Mouse (Mus musculus): ENCODE results near the gene Leap2. TPM values are rescaled to one million over a fixed set of nuclear protein-coding genes. Genes with fewer than 3 reads are reported as not detected.
A peak's percentile ranks its signal among the peaks of the same experiment; 100 is the strongest.

The Leap2 gene
- polyA plus RNA-seq, 1 experiment from 2014 or later = 0.34 TPM

GRCm38 (mm10) chr11:53457372-53457954 lies 34.5 kb upstream of the Leap2 start:
- no peak overlapping the region for H3K27ac ChIP-seq (ENCODE audit: low read length)
- H3K27me3 ChIP-seq (ENCODE audit: insufficient read depth, low read length) = peaks cover 11% of the 10 kb centered on the region
- peaks cover 17% of the 10 kb centered on the region for H3K4me1 ChIP-seq (ENCODE audit: insufficient read depth, low read length)
- H3K4me2 ChIP-seq (replicated peaks; ENCODE audit: low read depth, low read length) = peak overlapping the region; percentile 92
- peak overlapping the region; percentile 70 for H3K9ac ChIP-seq (replicated peaks; ENCODE audit: low read length)
- WGBS = 5% methylated on average over 29 of the region's 29 CpGs
- peak; percentile 32 for ATAC-seq (ENCODE audit: low FRiP score, low TSS enrichment)
- H3K9me3 ChIP-seq (ENCODE audit: low read length) = no peaks in the 10 kb centered on the region
- H3K4me3 ChIP-seq (ENCODE audit: low read length) = peak overlapping the region; percentile 62
- H3K36me3 ChIP-seq (ENCODE audit: insufficient read depth, low read length) = no peaks in the 10 kb centered on the region

- Histone ChIP-seq H3K4me1 (ENCODE audit: insufficient read depth, low read length) (peaks cover 10% of the 10 kb centered on the region), H3K4me3 (ENCODE audit: low read length) (peak within 1 kb of the TSS; percentile 62), H3K27me3 (ENCODE audit: insufficient read depth, low read length) (0 out of 2 replicates have a peak, but pooled peaks cover 6% of the 10 kb centered on the region), H3K36me3 (ENCODE audit: insufficient read depth, low read length) (no peaks in the 10 kb centered on the region), H3K4me2 (replicated peaks; ENCODE audit: low read depth, low read length) (peak within 1 kb of the TSS; percentile 92), H3K27ac (ENCODE audit: low read length) (no peak within 1 kb of the TSS), H3K9me3 (ENCODE audit: low read length) (no peaks in the 10 kb centered on the region), H3K9ac (replicated peaks; ENCODE audit: low read length) (peak within 1 kb of the TSS; percentile 70)
- ATAC-seq (ENCODE audit: low FRiP score, low TSS enrichment) = peak; percentile 87
- 2% methylated on average over 41 of the region's 42 CpGs for WGBS
These were observed 33.8 kb upstream of the Leap2 start, which contains the start of the genes Gm10447 and Shroom1 for GRCm38 (mm10) chr11:53456474-53457371. Gene Gm10447, minus strand, starts transcription at chr11:53457110. Gene Shroom1, plus strand, starts transcription at chr11:53457205.

GRCm38 (mm10) chr11:53453031-53453430 lies 30.1 kb upstream of the Leap2 start:
- WGBS = 91% methylated on average over 5 of the region's 5 CpGs
- H3K4me2 ChIP-seq (replicated peaks; ENCODE audit: low read depth, low read length) = no peak overlapping the region

GRCm38 (mm10) chr11:53452396-53452795 lies 29.4 kb upstream of the Leap2 start:
- H3K36me3 ChIP-seq (ENCODE audit: insufficient read depth, low read length) = no peaks in the 10 kb centered on the region
- 94% methylated on average over 9 of the region's 9 CpGs for WGBS

More at GRCm38 (mm10) chr11:53453031-53453430, 30.1 kb upstream of the Leap2 start:
- Histone ChIP-seq H3K9me3 (ENCODE audit: low read length) (no peaks in the 10 kb centered on the region), H3K9ac (replicated peaks; ENCODE audit: low read length) (no peak overlapping the region), H3K27me3 (ENCODE audit: insufficient read depth, low read length) (0 out of 2 replicates have a peak, but pooled peaks cover 1% of the 10 kb centered on the region), H3K27ac (ENCODE audit: low read length) (no peak overlapping the region), H3K4me1 (ENCODE audit: insufficient read depth, low read length) (peaks cover 6% of the 10 kb centered on the region; the same call in 1 of the 2 replicates), H3K4me3 (ENCODE audit: low read length) (no peak overlapping the region), H3K36me3 (ENCODE audit: insufficient read depth, low read length) (no peaks in the 10 kb centered on the region)
- no peak for ATAC-seq (ENCODE audit: low FRiP score, low TSS enrichment)

GRCm38 (mm10) chr11:53451361-53451760 lies 28.4 kb upstream of the Leap2 start:
- 55% methylated on average over 2 of the region's 2 CpGs for WGBS

More at GRCm38 (mm10) chr11:53452396-53452795, 29.4 kb upstream of the Leap2 start:
- Histone ChIP-seq H3K4me2 (replicated peaks; ENCODE audit: low read depth, low read length) (no peak overlapping the region), H3K9me3 (ENCODE audit: low read length) (no peaks in the 10 kb centered on the region), H3K4me3 (ENCODE audit: low read length) (no peak overlapping the region), H3K4me1 (ENCODE audit: insufficient read depth, low read length) (peaks cover 3% of the 10 kb centered on the region; the same call in 1 of the 2 replicates), H3K27ac (ENCODE audit: low read length) (no peak overlapping the region), H3K27me3 (ENCODE audit: insufficient read depth, low read length) (no peaks in the 10 kb centered on the region), H3K9ac (replicated peaks; ENCODE audit: low read length) (no peak overlapping the region)
- ATAC-seq (ENCODE audit: low FRiP score, low TSS enrichment) = no peak

GRCm38 (mm10) chr11:53450070-53450705 lies 27.2 kb upstream of the Leap2 start:
- H3K27ac ChIP-seq (ENCODE audit: low read length) = no peak overlapping the region
- ATAC-seq (ENCODE audit: low FRiP score, low TSS enrichment) = no peak

More at GRCm38 (mm10) chr11:53451361-53451760, 28.4 kb upstream of the Leap2 start:
- H3K36me3 ChIP-seq (ENCODE audit: insufficient read depth, low read length) = no peaks in the 10 kb centered on the region
- H3K4me1 ChIP-seq (ENCODE audit: insufficient read depth, low read length) = no peaks in the 10 kb centered on the region
- H3K27me3 ChIP-seq (ENCODE audit: insufficient read depth, low read length) = no peaks in the 10 kb centered on the region
- no peaks in the 10 kb centered on the region for H3K9me3 ChIP-seq (ENCODE audit: low read length)
- no peak overlapping the region for H3K27ac ChIP-seq (ENCODE audit: low read length)
- H3K4me3 ChIP-seq (ENCODE audit: low read length) = no peak overlapping the region
- no peak overlapping the region for H3K9ac ChIP-seq (replicated peaks; ENCODE audit: low read length)
- no peak for ATAC-seq (ENCODE audit: low FRiP score, low TSS enrichment)
- no peak overlapping the region for H3K4me2 ChIP-seq (replicated peaks; ENCODE audit: low read depth, low read length)

GRCm38 (mm10) chr11:53448529-53448928 lies 25.6 kb upstream of the Leap2 start:
- Histone ChIP-seq H3K4me2 (replicated peaks; ENCODE audit: low read depth, low read length) (no peak overlapping the region), H3K9me3 (ENCODE audit: low read length) (no peaks in the 10 kb centered on the region), H3K4me3 (ENCODE audit: low read length) (no peak overlapping the region), H3K4me1 (ENCODE audit: insufficient read depth, low read length) (no peaks in the 10 kb centered on the region), H3K27ac (ENCODE audit: low read length) (no peak overlapping the region), H3K27me3 (ENCODE audit: insufficient read depth, low read length) (no peaks in the 10 kb centered on the region), H3K36me3 (ENCODE audit: insufficient read depth, low read length) (no peaks in the 10 kb centered on the region), H3K9ac (replicated peaks; ENCODE audit: low read length) (no peak overlapping the region)
- 78% methylated on average over 1 of the region's 1 CpGs for WGBS
- no peak for ATAC-seq (ENCODE audit: low FRiP score, low TSS enrichment)

More at GRCm38 (mm10) chr11:53450070-53450705, 27.2 kb upstream of the Leap2 start:
- H3K4me1 ChIP-seq (ENCODE audit: insufficient read depth, low read length) = no peaks in the 10 kb centered on the region
- no peaks in the 10 kb centered on the region for H3K36me3 ChIP-seq (ENCODE audit: insufficient read depth, low read length)
- H3K4me2 ChIP-seq (replicated peaks; ENCODE audit: low read depth, low read length) = no peak overlapping the region
- no peak overlapping the region for H3K9ac ChIP-seq (replicated peaks; ENCODE audit: low read length)
- no peak overlapping the region for H3K4me3 ChIP-seq (ENCODE audit: low read length)
- no peaks in the 10 kb centered on the region for H3K9me3 ChIP-seq (ENCODE audit: low read length)
- no peaks in the 10 kb centered on the region for H3K27me3 ChIP-seq (ENCODE audit: insufficient read depth, low read length)
- WGBS = 30% methylated on average over 14 of the region's 15 CpGs

GRCm38 (mm10) chr11:53447996-53448395 lies 25.0 kb upstream of the Leap2 start:
- ATAC-seq (ENCODE audit: low FRiP score, low TSS enrichment) = no peak
- Histone ChIP-seq H3K9me3 (ENCODE audit: low read length) (no peaks in the 10 kb centered on the region), H3K36me3 (ENCODE audit: insufficient read depth, low read length) (no peaks in the 10 kb centered on the region), H3K4me3 (ENCODE audit: low read length) (no peak overlapping the region), H3K4me1 (ENCODE audit: insufficient read depth, low read length) (no peaks in the 10 kb centered on the region), H3K27ac (ENCODE audit: low read length) (no peak overlapping the region), H3K27me3 (ENCODE audit: insufficient read depth, low read length) (no peaks in the 10 kb centered on the region), H3K4me2 (replicated peaks; ENCODE audit: low read depth, low read length) (no peak overlapping the region), H3K9ac (replicated peaks; ENCODE audit: low read length) (no peak overlapping the region)
- 90% methylated on average over 8 of the region's 8 CpGs for WGBS

- Histone ChIP-seq H3K4me3 (ENCODE audit: low read length) (no peak overlapping the region), H3K9ac (replicated peaks; ENCODE audit: low read length) (no peak overlapping the region), H3K27me3 (ENCODE audit: insufficient read depth, low read length) (no peaks in the 10 kb centered on the region), H3K9me3 (ENCODE audit: low read length) (no peaks in the 10 kb centered on the region), H3K4me1 (ENCODE audit: insufficient read depth, low read length) (peaks cover 3% of the 10 kb centered on the region; the same call in 1 of the 2 replicates), H3K27ac (ENCODE audit: low read length) (no peak overlapping the region), H3K4me2 (replicated peaks; ENCODE audit: low read depth, low read length) (no peak overlapping the region), H3K36me3 (ENCODE audit: insufficient read depth, low read length) (no peaks in the 10 kb centered on the region)
- 87% methylated on average over 13 of the region's 13 CpGs for WGBS
- ATAC-seq (ENCODE audit: low FRiP score, low TSS enrichment) = no peak
These were observed 23.2 kb upstream of the Leap2 start for GRCm38 (mm10) chr11:53446183-53446582.
